Mouse (Mus musculus): ENCODE data around the gene Ccdc122.
"Not testable (repeated sequence)": the region's sequence is repeated elsewhere in the genome, so short reads cannot be mapped to it uniquely, and the experiment has no call there.

Ccdc122 gene

GRCm38 (mm10) chr14:77036226-77037046, at the start of gene Ccdc122, which contains the start of gene Lacc1:
Ccdc122 (plus strand) TSS chr14:77036772.
Lacc1 (minus strand) TSS chr14:77036904.
- peak; percentile 83 for DNase-seq (ENCODE audit: inconsistent ontology term)

- DNase-seq (ENCODE audit: inconsistent ontology term), result not testable (repeated sequence)
Measured at GRCm38 (mm10) chr14:76990351-76990750, 46.2 kb upstream of the Ccdc122 start.

- DNase-seq (ENCODE audit: inconsistent ontology term), result no peak
Measured at GRCm38 (mm10) chr14:77004740-77005139, 31.8 kb upstream of the Ccdc122 start.

GRCm38 (mm10) chr14:77005566-77005965, 31.0 kb upstream of the Ccdc122 start:
- no peak for DNase-seq (ENCODE audit: inconsistent ontology term)

GRCm38 (mm10) chr14:77008238-77008637, 28.3 kb upstream of the Ccdc122 start:
- DNase-seq (ENCODE audit: inconsistent ontology term), result peak; percentile 78

- DNase-seq (ENCODE audit: inconsistent ontology term), result peak; percentile 77
Measured at GRCm38 (mm10) chr14:77011804-77012203, 24.8 kb upstream of the Ccdc122 start.

- not testable (repeated sequence) for DNase-seq (ENCODE audit: inconsistent ontology term)
Measured at GRCm38 (mm10) chr14:77016783-77017182, 19.8 kb upstream of the Ccdc122 start.

GRCm38 (mm10) chr14:77017211-77017610, 19.4 kb upstream of the Ccdc122 start:
- no peak for DNase-seq (ENCODE audit: inconsistent ontology term)

GRCm38 (mm10) chr14:77024499-77024898, 12.1 kb upstream of the Ccdc122 start:
- DNase-seq (ENCODE audit: inconsistent ontology term), result no peak

GRCm38 (mm10) chr14:77029319-77030054, 7.1 kb upstream of the Ccdc122 start:
- no peak for DNase-seq (ENCODE audit: inconsistent ontology term)

- DNase-seq (ENCODE audit: inconsistent ontology term), result no peak
Measured at GRCm38 (mm10) chr14:77030808-77031207, 5.8 kb upstream of the Ccdc122 start.

GRCm38 (mm10) chr14:77032433-77032832, 4.1 kb upstream of the Ccdc122 start:
- peak; percentile 64 for DNase-seq (ENCODE audit: inconsistent ontology term)

GRCm38 (mm10) chr14:77033391-77033790, 3.2 kb upstream of the Ccdc122 start:
- no peak for DNase-seq (ENCODE audit: inconsistent ontology term)

GRCm38 (mm10) chr14:77034175-77034915, 2.2 kb upstream of the Ccdc122 start:
- DNase-seq (ENCODE audit: inconsistent ontology term), result no peak

GRCm38 (mm10) chr14:77034970-77035369, 1.6 kb upstream of the Ccdc122 start:
- no peak for DNase-seq (ENCODE audit: inconsistent ontology term)

- DNase-seq (ENCODE audit: inconsistent ontology term), result no peak
Measured at GRCm38 (mm10) chr14:77037330-77037729, 758 bp downstream of the Ccdc122 start.

- no peak for DNase-seq (ENCODE audit: inconsistent ontology term)
Measured at GRCm38 (mm10) chr14:77037832-77038425, 1.4 kb downstream of the Ccdc122 start.

- DNase-seq (ENCODE audit: inconsistent ontology term), result no peak
Measured at GRCm38 (mm10) chr14:77053288-77053687, 16.7 kb downstream of the Ccdc122 start.

- DNase-seq (ENCODE audit: inconsistent ontology term), result peak; percentile 74
Measured at GRCm38 (mm10) chr14:77069361-77069760, 32.8 kb downstream of the Ccdc122 start.

- no peak for DNase-seq (ENCODE audit: inconsistent ontology term)
Measured at GRCm38 (mm10) chr14:77081248-77081647, 44.7 kb downstream of the Ccdc122 start.

GRCm38 (mm10) chr14:77100285-77100684, 63.7 kb downstream of the Ccdc122 start:
- DNase-seq (ENCODE audit: inconsistent ontology term), result no peak

GRCm38 (mm10) chr14:77110622-77111021, 74.0 kb downstream of the Ccdc122 start:
- not testable (repeated sequence) for DNase-seq (ENCODE audit: inconsistent ontology term)

Measured in Muller cell, postnatal 12 days (primary cell).